Mouse (Mus musculus) kidney, embryonic 16.5 days (tissue): ENCODE results near the gene Gm20696. TPM values are rescaled to one million over a fixed set of nuclear protein-coding genes. Genes with fewer than 3 reads are reported as not detected.

Source experiments
- ATAC-seq: fragments of 200-750 bp; cut with Nextera tagmentation; 2 replicates; pipeline ENCODE4 v1.8.0; 2017; ENCODE audit warnings: moderate TSS enrichment; ENCODE audit not compliant: low FRiP score, low TSS enrichment
- H3K27ac ChIP-seq: fragments of 300-500 bp; sonication (generic); 2 replicates; pipeline ENCODE4 v1.5.1; 2014; ENCODE audit warnings: low read length
- H3K27me3 ChIP-seq: fragments of 300-500 bp; sonication (generic); 2 replicates; pipeline ENCODE4 v1.6.1; 2014; ENCODE audit warnings: low read length, control low read depth, mixed read lengths; ENCODE audit not compliant: insufficient read depth
- H3K36me3 ChIP-seq: fragments of 300-500 bp; sonication (generic); 2 replicates; pipeline ENCODE4 v1.6.1; 2014; ENCODE audit warnings: low read length, control low read depth, mixed read lengths; ENCODE audit not compliant: insufficient read depth
- H3K4me1 ChIP-seq: fragments of 300-500 bp; sonication (generic); 2 replicates; pipeline ENCODE4 v1.6.1; 2014; ENCODE audit warnings: low read length, control low read depth, mixed read lengths; ENCODE audit not compliant: insufficient read depth
- H3K4me2 ChIP-seq: fragments of 300-500 bp; sonication (generic); replicated peaks from 2 replicates; pipeline ENCODE4 v1.6.1; 2014; ENCODE audit warnings: low read depth, low read length
- H3K4me3 ChIP-seq: fragments of 300-500 bp; sonication (generic); 2 replicates; pipeline ENCODE4 v1.5.1; 2014; ENCODE audit warnings: mild to moderate bottlenecking, low read length
- H3K9ac ChIP-seq: fragments of 300-500 bp; sonication (generic); replicated peaks from 2 replicates; pipeline ENCODE4 v1.6.1; 2014; ENCODE audit warnings: low read length
- H3K9me3 ChIP-seq: fragments of 300-500 bp; sonication (generic); 2 replicates; pipeline ENCODE4 v1.6.1; 2016; ENCODE audit warnings: low read length, control low read depth
- WGBS: fragments of 180-500 bp; shearing (Covaris S2); extraction: QIAGEN DNeasy Blood & Tissue Kit; methylation state at CpG from one replicate; pipeline ENCODE4 v1.1.7; 2014; 5-methylcytosine and 5-hydroxymethylcytosine counted together
- polyA plus RNA-seq: library from polyadenylated mRNA; unstranded; fragments of >200 nt; fragmentation: Nextera tagmentation; extraction: Ambion mirVana; gene quantifications from 2 replicates; pipeline ENCODE4 v1.2.1, GENCODE M21; 2015

Gm20696 gene
- polyA plus RNA-seq, 1 experiment from 2014 or later, result 1.7 TPM

GRCm38 (mm10) chr6:99669481-99670325, 3.1 kb upstream of the Gm20696 start:
- Histone ChIP-seq H3K4me1 (peaks cover 28% of the 10 kb centered on the region), H3K9ac (no peak overlapping the region), H3K27ac (no peak overlapping the region), H3K4me2 (no peak overlapping the region), H3K4me3 (no peak overlapping the region), H3K36me3 (no peaks in the 10 kb centered on the region), H3K9me3 (no peaks in the 10 kb centered on the region), H3K27me3 (0 out of 2 replicates have a peak, but pooled peaks cover 3% of the 10 kb centered on the region)
- 36% methylated on average over 5 of the region's 5 CpGs for WGBS
- no peak for ATAC-seq

- H3K9ac ChIP-seq, result peak overlapping the region; percentile 82
- peak overlapping the region; percentile 82 for H3K4me2 ChIP-seq
- peak overlapping the region; percentile 61; the same call in 1 of the 2 replicates for H3K27ac ChIP-seq
- H3K27me3 ChIP-seq, result 0 out of 2 replicates have a peak, but pooled peaks cover 3% of the 10 kb centered on the region
- H3K4me1 ChIP-seq, result peaks cover 28% of the 10 kb centered on the region
- H3K36me3 ChIP-seq, result no peaks in the 10 kb centered on the region
- peak overlapping the region; percentile 80 for H3K4me3 ChIP-seq
- ATAC-seq, result peak; percentile 25; the same call in 1 of the 2 replicates
- H3K9me3 ChIP-seq, result no peaks in the 10 kb centered on the region
- WGBS, result 25% methylated on average over 8 of the region's 8 CpGs
Observed at GRCm38 (mm10) chr6:99667290-99667689, 693 bp upstream of the Gm20696 start.

- WGBS, result 13% methylated on average over 16 of the region's 16 CpGs
- peak overlapping the region; percentile 82 for H3K9ac ChIP-seq
- peak overlapping the region; percentile 63 for H3K27ac ChIP-seq
- ATAC-seq, result no peak
- H3K4me3 ChIP-seq, result peak overlapping the region; percentile 80
- peaks cover 32% of the 10 kb centered on the region for H3K4me1 ChIP-seq
- H3K36me3 ChIP-seq, result no peaks in the 10 kb centered on the region
- H3K4me2 ChIP-seq, result peak overlapping the region; percentile 82
- no peaks in the 10 kb centered on the region for H3K9me3 ChIP-seq
- H3K27me3 ChIP-seq, result 0 out of 2 replicates have a peak, but pooled peaks cover 3% of the 10 kb centered on the region
Observed at GRCm38 (mm10) chr6:99665457-99666317, 910 bp downstream of the Gm20696 start.

GRCm38 (mm10) chr6:99663232-99663631, 3.4 kb downstream of the Gm20696 start:
- 82% methylated on average over 8 of the region's 8 CpGs for WGBS
- H3K4me2 ChIP-seq, result no peak overlapping the region
- no peaks in the 10 kb centered on the region for H3K27me3 ChIP-seq
- ATAC-seq, result no peak
- H3K36me3 ChIP-seq, result no peaks in the 10 kb centered on the region
- no peak overlapping the region for H3K4me3 ChIP-seq
- H3K27ac ChIP-seq, result no peak overlapping the region
- no peak overlapping the region for H3K9ac ChIP-seq
- peaks cover 27% of the 10 kb centered on the region for H3K4me1 ChIP-seq
- no peaks in the 10 kb centered on the region for H3K9me3 ChIP-seq

GRCm38 (mm10) chr6:99660443-99660842, 6.2 kb downstream of the Gm20696 start:
- H3K9me3 ChIP-seq, result no peaks in the 10 kb centered on the region
- no peaks in the 10 kb centered on the region for H3K27me3 ChIP-seq
- H3K27ac ChIP-seq, result no peak overlapping the region
- no peak for ATAC-seq
- no peaks in the 10 kb centered on the region for H3K36me3 ChIP-seq
- no peak overlapping the region for H3K4me2 ChIP-seq
- H3K4me1 ChIP-seq, result peaks cover 12% of the 10 kb centered on the region; the same call in 1 of the 2 replicates
- 30% methylated on average over 3 of the region's 3 CpGs for WGBS
- no peak overlapping the region for H3K9ac ChIP-seq
- H3K4me3 ChIP-seq, result no peak overlapping the region

- no peak overlapping the region for H3K9ac ChIP-seq
- no peak for ATAC-seq
- H3K4me2 ChIP-seq, result no peak overlapping the region
- H3K27ac ChIP-seq, result no peak overlapping the region
- H3K4me1 ChIP-seq, result 0 out of 2 replicates have a peak, but pooled peaks cover 7% of the 10 kb centered on the region
- H3K9me3 ChIP-seq, result no peaks in the 10 kb centered on the region
- no peak overlapping the region for H3K4me3 ChIP-seq
- WGBS, result 81% methylated on average over 10 of the region's 10 CpGs
- no peaks in the 10 kb centered on the region for H3K36me3 ChIP-seq
- no peaks in the 10 kb centered on the region for H3K27me3 ChIP-seq
Observed at GRCm38 (mm10) chr6:99658586-99658985, 8.0 kb downstream of the Gm20696 start.

- H3K27ac ChIP-seq, result no peak overlapping the region
- no peaks in the 10 kb centered on the region for H3K36me3 ChIP-seq
- H3K4me1 ChIP-seq, result 0 out of 2 replicates have a peak, but pooled peaks cover 6% of the 10 kb centered on the region
- H3K9me3 ChIP-seq, result no peaks in the 10 kb centered on the region
- WGBS, result 96% methylated on average over 2 of the region's 2 CpGs
- H3K27me3 ChIP-seq, result no peaks in the 10 kb centered on the region
- ATAC-seq, result no peak
- H3K9ac ChIP-seq, result no peak overlapping the region
- H3K4me3 ChIP-seq, result no peak overlapping the region
- H3K4me2 ChIP-seq, result no peak overlapping the region
Observed at GRCm38 (mm10) chr6:99656088-99656487, 10.5 kb downstream of the Gm20696 start.

GRCm38 (mm10) chr6:99655488-99655887, 11.1 kb downstream of the Gm20696 start:
- Histone ChIP-seq H3K36me3 (no peaks in the 10 kb centered on the region), H3K9ac (no peak overlapping the region), H3K4me1 (0 out of 2 replicates have a peak, but pooled peaks cover under 1% of the 10 kb centered on the region), H3K4me3 (no peak overlapping the region), H3K9me3 (no peaks in the 10 kb centered on the region), H3K27ac (no peak overlapping the region), H3K4me2 (no peak overlapping the region), H3K27me3 (no peaks in the 10 kb centered on the region)
- 64% methylated on average over 7 of the region's 7 CpGs for WGBS
- ATAC-seq, result no peak

GRCm38 (mm10) chr6:99654343-99654742, 12.3 kb downstream of the Gm20696 start:
- Histone ChIP-seq H3K36me3 (no peaks in the 10 kb centered on the region), H3K27ac (no peak overlapping the region), H3K4me3 (no peak overlapping the region), H3K4me2 (no peak overlapping the region), H3K27me3 (no peaks in the 10 kb centered on the region), H3K9me3 (no peaks in the 10 kb centered on the region), H3K4me1 (no peaks in the 10 kb centered on the region), H3K9ac (no peak overlapping the region)
- ATAC-seq, result no peak
- 57% methylated on average over 5 of the region's 5 CpGs for WGBS
